Mouse (Mus musculus): Measurements from ENCODE around the gene Cap1. TPM values are rescaled to one million over a fixed set of nuclear protein-coding genes. Genes with fewer than 3 reads are reported as not detected.

Gene Cap1
- polyA plus RNA-seq, 1 experiment from 2014 or later: 28.4 TPM

GRCm38 (mm10) chr4:122892157-122892556 lies 6.3 kb upstream of the Cap1 start:
- Histone ChIP-seq H3K27me3 (ENCODE audit: insufficient read depth, low read length) (no peaks in the 10 kb centered on the region), H3K27ac (ENCODE audit: low read depth) (peak overlapping the region; percentile 70), H3K4me1 (ENCODE audit: insufficient read depth) (peaks cover 7% of the 10 kb centered on the region), H3K9ac (replicated peaks) (no peak overlapping the region), H3K9me3 (ENCODE audit: low read length) (no peaks in the 10 kb centered on the region), H3K36me3 (replicated peaks; ENCODE audit: insufficient read depth, low read length) (no peaks in the 10 kb centered on the region), H3K4me2 (ENCODE audit: low read depth, low read length) (peak overlapping the region; percentile 20), H3K4me3 (ENCODE audit: low read depth, low read length) (no peak overlapping the region)
- TF ChIP-seq CTCF (IDR thresholded peaks at IDR 0.05; ENCODE audit: low read depth) (no peak), EP300 (IDR thresholded peaks at IDR 0.05; ENCODE audit: low read depth) (0 out of 2 replicates have a peak, but pooled peaks have one; percentile 26)
- ATAC-seq: peak; percentile 53
- 21% methylated on average over 5 of the region's 5 CpGs for WGBS (ENCODE audit: insufficient replicate concordance)
- DNase-seq: no peak

- H3K27me3 ChIP-seq (ENCODE audit: insufficient read depth, low read length): no peaks in the 10 kb centered on the region
- TF ChIP-seq EP300 (IDR thresholded peaks at IDR 0.05; ENCODE audit: low read depth): no peak
- TF ChIP-seq CTCF (IDR thresholded peaks at IDR 0.05; ENCODE audit: low read depth): no peak
- H3K27ac ChIP-seq (ENCODE audit: low read depth): peak overlapping the region; percentile 70
- no peak overlapping the region for H3K4me2 ChIP-seq (ENCODE audit: low read depth, low read length)
- no peaks in the 10 kb centered on the region for H3K36me3 ChIP-seq (replicated peaks; ENCODE audit: insufficient read depth, low read length)
- ATAC-seq (no peak), DNase-seq (no peak)
- no peak overlapping the region for H3K9ac ChIP-seq (replicated peaks)
- no peak overlapping the region for H3K4me3 ChIP-seq (ENCODE audit: low read depth, low read length)
- peaks cover 13% of the 10 kb centered on the region for H3K4me1 ChIP-seq (ENCODE audit: insufficient read depth)
- no peaks in the 10 kb centered on the region for H3K9me3 ChIP-seq (ENCODE audit: low read length)
- WGBS (ENCODE audit: insufficient replicate concordance): 35% methylated on average over 1 of the region's 1 CpGs
These were observed 5.7 kb upstream of the Cap1 start for GRCm38 (mm10) chr4:122891597-122891996.

DNA sequence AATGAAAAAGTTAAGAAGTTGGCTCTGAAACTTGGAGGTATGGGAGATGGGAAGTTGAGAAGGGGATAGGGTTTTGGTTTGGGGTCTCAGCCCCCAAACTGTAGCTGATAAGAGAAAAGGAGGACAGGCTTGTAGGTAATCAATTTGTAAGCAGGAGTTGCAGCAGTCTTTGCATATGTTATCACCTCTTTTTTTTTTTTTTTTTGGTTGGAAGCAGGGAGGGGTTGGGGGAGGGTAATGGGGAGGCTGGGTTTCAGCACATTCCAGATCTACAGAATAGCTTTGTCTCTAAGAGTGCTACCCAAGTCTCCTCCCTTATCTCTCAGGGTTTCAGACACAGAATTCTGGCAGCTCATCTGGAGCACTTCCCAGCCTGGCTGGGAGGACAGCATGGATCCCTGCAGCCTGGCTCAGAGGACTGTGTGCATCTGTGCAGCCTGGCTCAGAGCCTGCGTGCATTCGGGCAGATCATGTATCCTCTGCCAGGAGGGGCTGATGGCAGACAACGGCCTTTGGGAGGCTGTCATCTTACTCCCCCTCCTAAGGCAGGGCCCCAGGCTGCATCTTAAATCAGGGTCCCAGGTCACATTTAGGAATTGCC lies 5.1 kb upstream of the Cap1 start:
- no peak for TF ChIP-seq EP300 (IDR thresholded peaks at IDR 0.05; ENCODE audit: low read depth)
- no peak for TF ChIP-seq CTCF (IDR thresholded peaks at IDR 0.05; ENCODE audit: low read depth)
- no peak overlapping the region for H3K27ac ChIP-seq (ENCODE audit: low read depth)
- H3K9me3 ChIP-seq (ENCODE audit: low read length): no peaks in the 10 kb centered on the region
- 42% methylated on average over 3 of the region's 3 CpGs for WGBS (ENCODE audit: insufficient replicate concordance)
- no peaks in the 10 kb centered on the region for H3K36me3 ChIP-seq (replicated peaks; ENCODE audit: insufficient read depth, low read length)
- DNase-seq (no peak), ATAC-seq (no peak)
- H3K27me3 ChIP-seq (ENCODE audit: insufficient read depth, low read length): no peaks in the 10 kb centered on the region
- no peak overlapping the region for H3K4me2 ChIP-seq (ENCODE audit: low read depth, low read length)
- H3K4me3 ChIP-seq (ENCODE audit: low read depth, low read length): no peak overlapping the region
- no peak overlapping the region for H3K9ac ChIP-seq (replicated peaks)
- peaks cover 15% of the 10 kb centered on the region for H3K4me1 ChIP-seq (ENCODE audit: insufficient read depth)

DNA sequence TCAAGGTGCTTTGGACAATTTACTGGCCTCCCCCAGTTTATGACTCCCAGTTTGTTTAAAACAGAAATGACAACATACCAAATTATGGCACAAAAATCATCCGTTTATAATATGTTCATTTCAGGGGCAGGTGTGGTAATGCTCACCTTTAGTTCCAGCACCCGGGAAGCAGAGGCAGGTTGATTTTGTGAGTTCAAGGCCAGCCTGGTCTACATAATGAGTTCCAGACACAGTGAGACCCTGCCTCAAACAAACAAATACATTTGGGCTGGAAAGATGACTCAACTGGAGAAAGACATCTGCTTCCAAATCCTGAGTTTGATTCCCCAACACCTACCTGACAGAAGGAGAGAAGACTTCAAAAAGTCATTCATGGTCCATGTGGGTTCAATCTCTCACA lies 1.5 kb upstream of the Cap1 start:
- no peak overlapping the region for H3K9ac ChIP-seq (replicated peaks)
- no peak for TF ChIP-seq CTCF (IDR thresholded peaks at IDR 0.05; ENCODE audit: low read depth)
- TF ChIP-seq EP300 (IDR thresholded peaks at IDR 0.05; ENCODE audit: low read depth): no peak
- H3K27me3 ChIP-seq (ENCODE audit: insufficient read depth, low read length): no peaks in the 10 kb centered on the region
- no peaks in the 10 kb centered on the region for H3K9me3 ChIP-seq (ENCODE audit: low read length)
- WGBS (ENCODE audit: insufficient replicate concordance): 65% methylated on average over 2 of the region's 2 CpGs
- ATAC-seq: no peak
- peak overlapping the region; percentile 87 for H3K4me3 ChIP-seq (ENCODE audit: low read depth, low read length)
- peak overlapping the region; percentile 100 for H3K27ac ChIP-seq (ENCODE audit: low read depth)
- no peaks in the 10 kb centered on the region for H3K36me3 ChIP-seq (replicated peaks; ENCODE audit: insufficient read depth, low read length)
- peak overlapping the region; percentile 98 for H3K4me2 ChIP-seq (ENCODE audit: low read depth, low read length)
- H3K4me1 ChIP-seq (ENCODE audit: insufficient read depth): peaks cover 31% of the 10 kb centered on the region
- no peak for DNase-seq

GRCm38 (mm10) chr4:122886579-122887254 lies 861 bp upstream of the Cap1 start:
- Histone ChIP-seq H3K27ac (ENCODE audit: low read depth) (peak overlapping the region; percentile 100), H3K36me3 (replicated peaks; ENCODE audit: insufficient read depth, low read length) (peaks cover 2% of the 10 kb centered on the region; the same call in 1 of the 2 replicates), H3K27me3 (ENCODE audit: insufficient read depth, low read length) (no peaks in the 10 kb centered on the region), H3K4me3 (ENCODE audit: low read depth, low read length) (peak overlapping the region; percentile 87), H3K9me3 (ENCODE audit: low read length) (no peaks in the 10 kb centered on the region), H3K4me2 (ENCODE audit: low read depth, low read length) (peak overlapping the region; percentile 98), H3K4me1 (ENCODE audit: insufficient read depth) (peaks cover 35% of the 10 kb centered on the region), H3K9ac (replicated peaks) (peak overlapping the region; percentile 92)
- WGBS (ENCODE audit: insufficient replicate concordance): 3% methylated on average over 19 of the region's 19 CpGs
- ATAC-seq: no peak
- TF ChIP-seq EP300 (IDR thresholded peaks at IDR 0.05; ENCODE audit: low read depth) (no peak), CTCF (IDR thresholded peaks at IDR 0.05; ENCODE audit: low read depth) (no peak)
- no peak for DNase-seq

GRCm38 (mm10) chr4:122884481-122885340 lies 1.1 kb downstream of the Cap1 start:
- DNase-seq: no peak
- Histone ChIP-seq H3K9me3 (ENCODE audit: low read length) (no peaks in the 10 kb centered on the region), H3K4me2 (ENCODE audit: low read depth, low read length) (peak overlapping the region; percentile 98), H3K27me3 (ENCODE audit: insufficient read depth, low read length) (no peaks in the 10 kb centered on the region), H3K27ac (ENCODE audit: low read depth) (peak overlapping the region; percentile 100), H3K4me1 (ENCODE audit: insufficient read depth) (peaks cover 36% of the 10 kb centered on the region), H3K36me3 (replicated peaks; ENCODE audit: insufficient read depth, low read length) (peaks cover 3% of the 10 kb centered on the region; the same call in 1 of the 2 replicates), H3K4me3 (ENCODE audit: low read depth, low read length) (peak overlapping the region; percentile 87), H3K9ac (replicated peaks) (peak overlapping the region; percentile 81)
- WGBS (ENCODE audit: insufficient replicate concordance): 11% methylated on average over 12 of the region's 12 CpGs
- TF ChIP-seq EP300 (IDR thresholded peaks at IDR 0.05; ENCODE audit: low read depth): no peak
- TF ChIP-seq CTCF (IDR thresholded peaks at IDR 0.05; ENCODE audit: low read depth): no peak
- no peak for ATAC-seq

Measured in liver, postnatal 0 days (tissue).